Mouse (Mus musculus) neutrophil, adult 65 days (primary cell): Measurements from ENCODE around the gene Relb. TPM values are rescaled to one million over a fixed set of nuclear protein-coding genes. Genes with fewer than 3 reads are reported as not detected.

Experiments
- total RNA-seq: library from RNA; stranded (reverse); gene quantifications from 2 replicates; pipeline ENCODE4 v1.2.4, GENCODE M21; 2023

Gene Relb
- 36.5 and 42.9 TPM in 2 replicates for total RNA-seq

DNA sequence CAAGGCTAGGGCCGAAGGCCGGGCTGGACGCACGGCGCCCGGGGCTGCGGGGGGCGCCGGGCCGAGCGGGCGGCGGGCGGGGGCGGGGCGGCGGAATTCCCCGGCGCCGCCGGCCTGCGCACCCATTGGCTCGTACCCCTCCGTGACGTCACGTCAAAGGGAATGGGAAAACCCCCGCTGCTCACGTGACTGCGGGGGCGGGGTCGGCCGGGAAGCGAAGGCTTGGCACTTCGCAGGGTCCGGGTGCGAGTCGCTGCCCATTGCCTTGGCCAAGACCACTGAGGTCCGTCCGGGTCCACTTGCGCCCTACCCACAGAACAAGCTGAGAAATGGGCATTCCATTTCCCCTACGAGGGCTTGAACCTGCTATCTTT lies at the start of gene Relb:
Gene Relb (minus strand): TSS at position 78 of the 374 bp plus-strand sequence.

DNA sequence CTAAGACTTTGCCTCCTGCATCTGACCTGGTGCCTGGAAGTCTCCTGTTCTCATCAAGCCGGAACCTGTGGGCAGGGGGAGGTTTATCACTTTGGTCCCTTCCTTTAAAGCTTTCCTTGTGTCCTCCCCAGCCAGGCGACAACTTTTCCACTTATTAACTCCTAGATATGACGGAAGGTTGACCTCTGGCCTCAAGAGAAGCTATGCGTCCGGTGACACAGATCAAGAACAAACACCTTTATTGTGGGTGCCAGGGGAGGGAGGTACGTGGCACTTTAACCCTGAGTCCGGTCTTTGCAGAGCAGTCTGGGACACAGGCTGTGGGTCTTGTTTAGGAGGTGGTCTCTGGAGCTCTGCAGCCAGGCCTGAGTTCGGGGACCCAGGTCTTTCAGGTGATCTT lies 48.6 kb upstream of the Relb start, which contains the start of gene Apoc2:
Gene Apoc2 (minus strand): TSS at position 70 of the 400 bp plus-strand sequence.

DNA sequence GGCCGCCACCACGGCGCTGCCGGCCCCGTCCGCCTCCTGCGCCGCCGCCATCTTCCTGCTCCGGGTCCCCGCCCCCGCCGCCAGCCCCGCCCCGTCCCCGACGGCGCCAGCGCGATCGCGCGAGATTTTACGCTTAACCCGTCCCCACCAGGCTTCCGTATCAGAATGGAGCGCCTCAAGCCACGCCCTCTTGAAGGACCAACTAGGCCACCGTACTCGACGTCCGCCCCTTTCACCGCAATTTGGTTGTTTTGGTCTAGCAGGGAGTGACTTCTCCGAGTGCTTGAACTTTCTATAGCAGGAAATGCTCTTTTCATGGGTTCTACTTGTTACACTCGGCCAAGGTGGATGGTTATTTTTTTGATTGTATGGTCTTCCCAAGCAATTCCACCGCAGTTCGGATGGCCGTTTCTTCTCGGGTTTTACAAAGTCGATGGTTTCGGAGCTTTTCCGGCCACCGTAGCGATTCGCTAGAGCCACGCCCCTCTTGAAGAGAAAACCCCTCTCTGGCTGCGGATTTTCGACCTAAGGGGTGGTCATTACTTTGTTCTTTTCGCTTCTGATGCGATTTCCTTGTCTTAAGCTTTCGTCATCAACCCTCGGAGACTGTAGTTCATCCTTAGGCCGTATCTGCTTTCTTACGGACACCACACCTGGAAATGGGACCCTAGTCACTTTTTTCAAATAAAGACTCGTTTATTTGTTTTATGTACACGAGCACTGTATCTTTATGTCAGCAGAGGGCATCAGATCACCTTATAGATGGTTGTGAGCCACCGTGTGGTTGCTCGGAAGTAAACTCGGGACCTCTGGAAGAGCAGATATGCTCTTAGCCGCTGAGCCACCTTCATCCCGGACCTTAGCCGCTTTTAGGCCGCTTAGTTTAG lies 36.0 kb upstream of the Relb start, which contains the start of gene Clptm1:
Gene Clptm1 (minus strand): TSS at position 79 of the 887 bp plus-strand sequence.

DNA sequence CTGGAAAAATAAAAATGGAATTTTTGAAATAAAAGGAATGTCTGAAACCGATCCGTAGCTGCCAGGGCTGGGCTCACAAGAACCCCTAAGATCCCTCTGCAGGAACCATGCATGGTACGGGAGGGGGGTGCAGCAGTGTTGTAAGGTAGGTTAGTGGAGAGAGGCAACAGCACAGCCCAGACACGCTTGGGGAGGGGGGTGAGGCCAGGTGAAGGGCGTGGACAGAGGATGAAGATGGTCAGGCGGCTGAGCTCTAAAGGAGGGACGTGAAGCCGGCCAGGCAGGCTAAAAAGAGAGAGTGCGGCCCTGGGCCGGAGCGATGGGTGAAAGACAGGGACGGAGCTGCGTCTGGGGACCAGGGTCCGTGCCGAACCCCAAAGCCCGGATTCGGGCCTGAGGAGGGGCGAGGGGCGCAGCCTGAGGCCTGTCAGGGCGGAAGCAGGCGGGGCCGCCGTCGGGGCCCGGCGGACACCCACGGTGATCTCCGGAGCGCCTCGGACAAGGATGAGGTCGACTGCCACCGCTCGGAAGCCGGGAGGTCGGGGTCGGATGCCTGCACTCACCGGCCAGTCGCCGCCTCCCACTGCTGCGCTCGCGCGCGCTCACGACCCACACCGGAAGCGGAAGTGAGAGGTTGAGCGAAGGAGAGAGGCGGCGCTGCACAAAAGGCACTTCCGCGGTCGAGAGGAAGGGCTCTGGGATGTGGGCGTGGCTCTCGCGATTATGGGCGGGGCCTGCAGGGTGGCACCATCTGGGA lies 25.2 kb downstream of the Relb start, which contains the start of gene Clasrp:
Gene Clasrp (minus strand): TSS at position 638 of the 757 bp plus-strand sequence.

DNA sequence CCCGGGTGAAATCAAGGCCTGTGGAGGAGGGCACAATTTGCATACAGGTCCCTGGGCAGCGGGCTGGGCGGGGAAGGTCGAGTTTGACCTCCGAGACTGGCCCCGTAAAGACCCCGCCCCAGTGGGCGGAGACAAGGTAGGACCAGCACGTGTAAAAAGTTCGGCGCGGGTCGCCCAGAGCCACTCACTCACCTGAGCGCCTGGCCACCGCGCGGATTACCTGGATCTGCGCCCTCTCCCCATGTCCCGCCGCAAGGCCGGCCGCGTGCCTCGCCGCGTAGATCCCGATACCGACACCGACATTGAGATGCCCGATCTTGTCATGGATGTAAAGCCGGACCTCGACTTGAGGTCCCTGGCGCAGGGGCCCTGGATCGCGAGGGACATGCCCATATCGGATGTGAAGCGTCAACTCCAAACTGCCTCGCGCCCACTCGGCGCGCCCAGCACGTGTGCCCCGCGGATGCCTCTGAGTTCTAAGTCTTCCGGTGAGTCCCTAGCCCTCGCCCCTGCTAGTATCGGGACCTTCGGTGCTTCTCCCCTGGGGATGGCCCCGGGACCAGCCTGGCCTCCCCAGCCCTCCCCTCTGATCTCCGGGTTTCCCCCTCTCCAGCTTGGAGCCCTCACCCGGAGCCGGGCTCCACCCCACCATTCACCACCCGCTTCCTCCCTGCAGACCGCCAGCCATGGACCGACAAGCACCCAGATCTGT lies 51.9 kb downstream of the Relb start, which contains the start of the genes Zfp296 and Gemin7:
Gene Zfp296 (plus strand): TSS at position 147 of the 712 bp plus-strand sequence.
Gene Gemin7 (minus strand): TSS at position 455 of the 712 bp plus-strand sequence.

DNA sequence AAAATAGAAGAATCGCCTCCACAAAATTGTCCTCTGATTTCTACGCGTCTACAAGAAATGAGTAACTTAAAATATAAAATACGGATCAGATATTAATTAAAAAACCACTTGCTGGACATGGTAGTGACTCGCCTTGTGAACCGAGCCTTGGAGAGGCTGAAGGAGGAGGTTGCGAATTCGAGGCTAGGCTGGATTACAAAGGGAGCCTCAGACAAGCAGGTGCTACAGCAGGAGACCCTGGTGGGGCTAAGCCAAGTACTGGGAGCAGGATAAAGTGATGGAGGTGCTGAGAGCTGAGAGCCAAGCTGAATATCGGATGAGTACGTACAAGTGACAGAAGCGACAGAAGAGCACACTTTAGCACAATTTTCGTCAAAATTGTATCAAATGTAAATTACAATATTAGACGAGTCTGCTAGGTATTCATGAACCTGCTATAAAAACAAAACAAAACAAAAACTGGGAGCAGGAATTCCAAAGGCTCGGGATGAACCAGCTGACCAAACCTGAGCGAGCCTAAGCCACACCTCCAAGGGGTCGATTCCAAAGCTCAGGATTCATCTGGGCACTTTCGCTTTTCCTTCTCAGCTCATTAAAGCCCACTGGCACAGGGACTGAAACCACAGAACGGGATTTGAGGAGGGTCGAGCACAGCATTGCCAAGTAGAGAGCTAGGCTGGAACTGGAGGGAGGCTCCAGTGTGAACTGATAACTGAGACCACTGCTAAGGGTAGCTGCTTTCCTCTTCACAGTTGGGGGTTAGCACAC lies 66.4 kb downstream of the Relb start, which contains the start of gene Ppp1r37:
Gene Ppp1r37 (minus strand): TSS at position 434 of the 768 bp plus-strand sequence.

Other genes with a start within 250 kb of the Relb start
- 15.4 and 19.1 TPM in 2 replicates for gene Ercc2, start 247.4 kb downstream of the Relb start, total RNA-seq
- gene Klc3, start 225.3 kb downstream of the Relb start, total RNA-seq = 0.27 TPM in 1 of 2 replicates, not detected in the other
- 0.86 and 2.3 TPM in 2 replicates for gene Ckm, start 224.7 kb downstream of the Relb start, total RNA-seq
- gene Mark4, start 170.6 kb downstream of the Relb start, total RNA-seq = 29.7 and 32.2 TPM in 2 replicates
- 0.59 and 0.60 TPM in 2 replicates for gene Exoc3l2, start 166.1 kb downstream of the Relb start, total RNA-seq
- 9.0 and 9.5 TPM in 2 replicates for gene Bloc1s3, start 121.1 kb downstream of the Relb start, total RNA-seq
- 16.0 and 21.7 TPM in 2 replicates for gene Trappc6a, start 121.0 kb downstream of the Relb start, total RNA-seq
- not detected in 2 replicates for gene Nkpd1, start 111.6 kb downstream of the Relb start, total RNA-seq
- gene Ppp1r37, start 66.4 kb downstream of the Relb start, total RNA-seq = 36.2 and 46.8 TPM in 2 replicates
- 2.4 and 2.6 TPM in 2 replicates for gene Zfp296, start 52.2 kb downstream of the Relb start, total RNA-seq
- 43.7 and 47.4 TPM in 2 replicates for gene Gemin7, start 51.8 kb downstream of the Relb start, total RNA-seq
- 42.9 and 53.0 TPM in 2 replicates for gene Clasrp, start 25.0 kb downstream of the Relb start, total RNA-seq
- 48.4 and 60.5 TPM in 2 replicates for gene Clptm1, start 35.6 kb upstream of the Relb start, total RNA-seq
- 25.3 and 48.0 TPM in 2 replicates for gene Apoc2, start 48.5 kb upstream of the Relb start, total RNA-seq
- gene Gm44805, start 52.0 kb upstream of the Relb start, total RNA-seq = not detected in 2 replicates
- gene Apoc4, start 52.0 kb upstream of the Relb start, total RNA-seq = not detected in 2 replicates
- gene Apoc1, start 63.2 kb upstream of the Relb start, total RNA-seq = 2.2 TPM in 1 of 2 replicates, not detected in the other
- gene Apoe, start 69.8 kb upstream of the Relb start, total RNA-seq = 21.5 and 32.6 TPM in 2 replicates
- gene Tomm40, start 86.0 kb upstream of the Relb start, total RNA-seq = 20.8 and 22.1 TPM in 2 replicates
- 0.38 TPM in 1 of 2 replicates, not detected in the other for gene Nectin2, start 121.0 kb upstream of the Relb start, total RNA-seq
- not detected in 2 replicates for gene Bcam, start 141.6 kb upstream of the Relb start, total RNA-seq
- gene Cblc, start 167.4 kb upstream of the Relb start, total RNA-seq = 0.39 TPM in 1 of 2 replicates, not detected in the other
- gene Bcl3, start 193.3 kb upstream of the Relb start, total RNA-seq = 39.2 and 44.6 TPM in 2 replicates
- gene Gm19345, start 222.6 kb upstream of the Relb start, total RNA-seq = 0.47 TPM in 1 of 2 replicates, not detected in the other
- 3.0 and 3.9 TPM in 2 replicates for gene Ceacam16, start 231.9 kb upstream of the Relb start, total RNA-seq